Mouse (Mus musculus): ENCODE measurements around the gene Ccdc167. TPM values are rescaled to one million over a fixed set of nuclear protein-coding genes. Genes with fewer than 3 reads are reported as not detected.

The Ccdc167 gene
- polyA plus RNA-seq, 1 experiment, result 14.5 TPM

DNA sequence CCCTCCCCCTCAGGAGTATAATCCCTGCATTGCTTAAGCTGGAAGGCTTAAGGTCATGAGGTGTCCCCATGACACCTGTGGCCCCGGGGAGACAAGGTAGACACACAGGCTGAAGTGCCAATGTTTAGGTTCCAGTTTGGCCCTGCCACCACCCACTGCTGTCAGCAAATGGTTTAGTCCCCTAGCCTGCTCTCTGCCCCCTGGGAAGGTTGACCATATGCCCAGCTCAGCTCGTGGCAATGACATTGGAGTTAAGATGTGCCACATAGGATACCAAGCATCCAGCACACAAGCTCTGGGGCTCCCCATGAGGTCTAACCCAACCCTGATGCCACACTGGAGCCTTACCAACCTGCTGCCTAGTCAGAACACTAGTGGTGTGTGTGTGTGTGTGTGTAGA is 15.7 kb upstream of the Ccdc167 start:
- Histone ChIP-seq H3K4me3 (ENCODE audit: low read depth, low read length) (no peak overlapping the region), H3K4me1 (ENCODE audit: control insufficient read depth, insufficient read depth, low read length) (no peaks in the 10 kb centered on the region), H3K27ac (ENCODE audit: insufficient read depth, low read length) (no peak overlapping the region), H3K9me3 (replicated peaks; ENCODE audit: control insufficient read depth, insufficient read depth, low read length, poor library complexity, severe bottlenecking) (no peaks in the 10 kb centered on the region), H3K27me3 (ENCODE audit: control insufficient read depth, insufficient read depth, low read length, poor library complexity, severe bottlenecking) (no peaks in the 10 kb centered on the region), H3K9ac (ENCODE audit: low read depth, poor library complexity, severe bottlenecking) (no peak overlapping the region), H3K36me3 (ENCODE audit: control insufficient read depth, insufficient read depth, low read length, poor library complexity, severe bottlenecking) (no peaks in the 10 kb centered on the region)
- no peak for TF ChIP-seq POLR2A (IDR thresholded peaks at IDR 0.05; ENCODE audit: insufficient read depth, low read length)
- no peak for TF ChIP-seq CTCF (IDR thresholded peaks at IDR 0.05; ENCODE audit: low read depth, low read length)
- TF ChIP-seq EP300 (IDR thresholded peaks at IDR 0.05; ENCODE audit: insufficient read depth, low read depth, low read length), result no peak

DNA sequence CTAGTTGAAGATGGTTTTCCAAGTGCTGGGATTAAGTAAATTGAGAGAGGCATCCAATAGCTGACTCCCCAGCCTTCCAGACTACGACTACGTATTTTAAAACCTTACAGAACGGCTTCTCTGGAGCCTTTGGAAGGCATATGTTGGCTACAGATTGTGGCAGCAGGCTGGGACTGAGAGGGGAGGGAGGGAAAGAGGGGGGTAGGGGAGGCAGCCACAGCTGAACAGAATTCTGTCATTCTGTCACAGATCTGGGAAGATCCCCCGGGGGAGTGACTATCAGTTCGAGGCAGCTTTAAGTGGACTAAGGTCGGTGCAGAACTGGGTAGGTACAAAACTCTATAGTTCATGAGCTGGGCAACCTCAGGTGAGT is 15.1 kb upstream of the Ccdc167 start:
- no peaks in the 10 kb centered on the region for H3K27me3 ChIP-seq (ENCODE audit: control insufficient read depth, insufficient read depth, low read length, poor library complexity, severe bottlenecking)
- H3K9me3 ChIP-seq (replicated peaks; ENCODE audit: control insufficient read depth, insufficient read depth, low read length, poor library complexity, severe bottlenecking), result no peaks in the 10 kb centered on the region
- no peak for TF ChIP-seq EP300 (IDR thresholded peaks at IDR 0.05; ENCODE audit: insufficient read depth, low read depth, low read length)
- TF ChIP-seq POLR2A (IDR thresholded peaks at IDR 0.05; ENCODE audit: insufficient read depth, low read length), result no peak
- no peak for TF ChIP-seq CTCF (IDR thresholded peaks at IDR 0.05; ENCODE audit: low read depth, low read length)
- H3K36me3 ChIP-seq (ENCODE audit: control insufficient read depth, insufficient read depth, low read length, poor library complexity, severe bottlenecking), result no peaks in the 10 kb centered on the region
- no peak overlapping the region for H3K4me3 ChIP-seq (ENCODE audit: low read depth, low read length)
- no peak overlapping the region for H3K9ac ChIP-seq (ENCODE audit: low read depth, poor library complexity, severe bottlenecking)
- no peaks in the 10 kb centered on the region for H3K4me1 ChIP-seq (ENCODE audit: control insufficient read depth, insufficient read depth, low read length)
- no peak overlapping the region for H3K27ac ChIP-seq (ENCODE audit: insufficient read depth, low read length)

DNA sequence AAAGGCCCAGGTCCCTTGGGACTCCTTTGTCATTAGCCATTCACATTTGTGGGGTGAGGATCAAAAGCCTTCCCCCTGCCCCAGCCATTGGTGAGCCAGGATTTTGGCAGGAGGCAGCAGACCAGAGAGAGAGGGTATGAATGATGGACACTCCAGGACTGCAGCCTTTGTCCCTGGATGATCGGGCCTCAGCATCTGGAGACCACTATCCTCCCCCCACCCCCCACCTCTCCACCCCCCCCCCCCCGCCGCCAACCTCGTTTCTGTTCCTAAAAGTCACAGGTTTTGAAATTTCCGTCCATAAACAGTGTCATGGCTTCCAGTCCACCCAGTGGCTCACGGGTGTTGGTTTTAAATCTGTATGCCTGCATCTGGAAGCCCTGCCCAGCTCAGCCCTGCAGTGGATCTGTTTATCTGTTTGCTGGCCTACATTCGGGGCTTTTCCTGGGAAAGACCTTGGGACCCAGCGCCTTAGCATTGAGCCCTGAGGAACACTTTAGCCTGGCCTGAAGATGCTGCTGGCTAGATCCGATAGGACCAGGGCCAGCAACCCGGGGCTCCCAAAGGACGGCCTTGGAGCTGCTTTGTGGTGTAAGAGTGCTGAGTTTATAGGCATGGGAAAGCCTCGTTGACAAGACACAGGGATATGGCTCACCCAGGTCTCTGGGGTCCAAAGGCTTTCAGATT is 14.6 kb upstream of the Ccdc167 start:
- no peak overlapping the region for H3K27ac ChIP-seq (ENCODE audit: insufficient read depth, low read length)

DNA sequence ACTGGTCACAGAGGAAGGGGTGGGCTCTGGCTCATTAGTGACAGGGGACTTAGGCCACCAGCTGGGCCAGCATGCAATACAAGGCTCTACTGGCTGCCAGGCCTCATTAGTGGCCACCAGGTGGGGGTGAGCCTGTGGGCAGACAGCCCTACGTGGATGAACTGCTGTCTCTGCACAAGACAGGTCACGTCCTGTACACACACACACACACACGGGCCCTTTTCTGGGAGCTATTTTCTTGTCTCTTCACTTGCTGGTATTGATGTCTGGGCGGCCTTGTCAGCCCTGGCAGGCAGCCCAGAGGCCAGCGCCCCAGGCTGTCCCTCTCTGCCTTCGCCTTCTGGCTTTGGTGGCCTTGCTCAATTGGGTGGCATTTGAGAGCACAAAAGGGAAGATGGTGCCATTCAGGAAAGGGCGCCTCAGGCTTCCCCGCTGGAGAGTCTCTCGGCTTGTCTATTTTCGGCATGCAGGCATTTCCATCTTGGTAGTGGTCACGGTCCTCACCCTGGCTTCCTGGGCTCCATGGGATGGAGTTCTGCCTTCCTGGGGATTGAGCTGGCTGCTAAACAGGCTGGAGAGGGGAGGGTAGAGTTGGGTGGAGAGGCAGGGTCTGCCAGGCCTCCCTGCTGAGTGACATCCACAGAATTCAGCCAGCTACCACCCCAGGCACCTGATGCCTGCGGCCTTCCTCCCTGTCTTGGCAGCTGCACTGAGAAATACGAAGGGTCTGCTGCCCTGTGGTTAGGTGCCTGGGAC is 13.8 kb upstream of the Ccdc167 start:
- H3K9ac ChIP-seq (ENCODE audit: low read depth, poor library complexity, severe bottlenecking), result no peak overlapping the region
- H3K4me1 ChIP-seq (ENCODE audit: control insufficient read depth, insufficient read depth, low read length), result no peaks in the 10 kb centered on the region
- no peak for TF ChIP-seq POLR2A (IDR thresholded peaks at IDR 0.05; ENCODE audit: insufficient read depth, low read length)
- TF ChIP-seq CTCF (IDR thresholded peaks at IDR 0.05; ENCODE audit: low read depth, low read length), result no peak
- no peak for TF ChIP-seq EP300 (IDR thresholded peaks at IDR 0.05; ENCODE audit: insufficient read depth, low read depth, low read length)
- H3K9me3 ChIP-seq (replicated peaks; ENCODE audit: control insufficient read depth, insufficient read depth, low read length, poor library complexity, severe bottlenecking), result no peaks in the 10 kb centered on the region
- no peaks in the 10 kb centered on the region for H3K36me3 ChIP-seq (ENCODE audit: control insufficient read depth, insufficient read depth, low read length, poor library complexity, severe bottlenecking)
- no peak overlapping the region for H3K27ac ChIP-seq (ENCODE audit: insufficient read depth, low read length)
- H3K27me3 ChIP-seq (ENCODE audit: control insufficient read depth, insufficient read depth, low read length, poor library complexity, severe bottlenecking), result no peaks in the 10 kb centered on the region
- H3K4me3 ChIP-seq (ENCODE audit: low read depth, low read length), result no peak overlapping the region

More for the DNA sequence above, 14.6 kb upstream of the Ccdc167 start:
- TF ChIP-seq EP300 (IDR thresholded peaks at IDR 0.05; ENCODE audit: insufficient read depth, low read depth, low read length) (no peak), POLR2A (IDR thresholded peaks at IDR 0.05; ENCODE audit: insufficient read depth, low read length) (no peak), CTCF (IDR thresholded peaks at IDR 0.05; ENCODE audit: low read depth, low read length) (no peak)
- Histone ChIP-seq H3K9ac (ENCODE audit: low read depth, poor library complexity, severe bottlenecking) (no peak overlapping the region), H3K36me3 (ENCODE audit: control insufficient read depth, insufficient read depth, low read length, poor library complexity, severe bottlenecking) (no peaks in the 10 kb centered on the region), H3K27me3 (ENCODE audit: control insufficient read depth, insufficient read depth, low read length, poor library complexity, severe bottlenecking) (no peaks in the 10 kb centered on the region), H3K4me3 (ENCODE audit: low read depth, low read length) (no peak overlapping the region), H3K4me1 (ENCODE audit: control insufficient read depth, insufficient read depth, low read length) (no peaks in the 10 kb centered on the region), H3K9me3 (replicated peaks; ENCODE audit: control insufficient read depth, insufficient read depth, low read length, poor library complexity, severe bottlenecking) (no peaks in the 10 kb centered on the region)

GRCm38 (mm10) chr17:29728082-29728481 is 11.2 kb upstream of the Ccdc167 start:
- TF ChIP-seq CTCF (IDR thresholded peaks at IDR 0.05; ENCODE audit: low read depth, low read length) (peak; percentile 55), EP300 (IDR thresholded peaks at IDR 0.05; ENCODE audit: insufficient read depth, low read depth, low read length) (no peak)
- Histone ChIP-seq H3K9ac (ENCODE audit: low read depth, poor library complexity, severe bottlenecking) (no peak overlapping the region), H3K4me1 (ENCODE audit: control insufficient read depth, insufficient read depth, low read length) (no peaks in the 10 kb centered on the region), H3K4me3 (ENCODE audit: low read depth, low read length) (no peak overlapping the region), H3K36me3 (ENCODE audit: control insufficient read depth, insufficient read depth, low read length, poor library complexity, severe bottlenecking) (no peaks in the 10 kb centered on the region), H3K27me3 (ENCODE audit: control insufficient read depth, insufficient read depth, low read length, poor library complexity, severe bottlenecking) (no peaks in the 10 kb centered on the region), H3K27ac (ENCODE audit: insufficient read depth, low read length) (no peak overlapping the region), H3K9me3 (replicated peaks; ENCODE audit: control insufficient read depth, insufficient read depth, low read length, poor library complexity, severe bottlenecking) (no peaks in the 10 kb centered on the region)

- no peak for TF ChIP-seq POLR2A (IDR thresholded peaks at IDR 0.05; ENCODE audit: insufficient read depth, low read length)
- TF ChIP-seq CTCF (IDR thresholded peaks at IDR 0.05; ENCODE audit: low read depth, low read length), result no peak
- no peak for TF ChIP-seq EP300 (IDR thresholded peaks at IDR 0.05; ENCODE audit: insufficient read depth, low read depth, low read length)
- no peaks in the 10 kb centered on the region for H3K9me3 ChIP-seq (replicated peaks; ENCODE audit: control insufficient read depth, insufficient read depth, low read length, poor library complexity, severe bottlenecking)
- H3K4me3 ChIP-seq (ENCODE audit: low read depth, low read length), result no peak overlapping the region
- H3K36me3 ChIP-seq (ENCODE audit: control insufficient read depth, insufficient read depth, low read length, poor library complexity, severe bottlenecking), result no peaks in the 10 kb centered on the region
- H3K4me1 ChIP-seq (ENCODE audit: control insufficient read depth, insufficient read depth, low read length), result no peaks in the 10 kb centered on the region
- no peak overlapping the region for H3K9ac ChIP-seq (ENCODE audit: low read depth, poor library complexity, severe bottlenecking)
- H3K27ac ChIP-seq (ENCODE audit: insufficient read depth, low read length), result no peak overlapping the region
- H3K27me3 ChIP-seq (ENCODE audit: control insufficient read depth, insufficient read depth, low read length, poor library complexity, severe bottlenecking), result no peaks in the 10 kb centered on the region
These were observed 8.3 kb upstream of the Ccdc167 start for GRCm38 (mm10) chr17:29725027-29725620.

Data from ES-Bruce4 (cell line).